Mouse (Mus musculus) retina, adult 2 months (tissue): ENCODE measurements at regions not wholly inside any gene's neighbourhood (a gene's known extent, or its start where the extent isn't known, plus 50 kb on each side); places are given as distances from the start of the nearest gene placed in this dataset.
"Not testable (repeated sequence)": the region's sequence is repeated elsewhere in the genome, so short reads cannot be mapped to it uniquely, and the experiment has no call there.

Experiments
- DNase-seq: peaks from one replicate; pipeline ENCODE4 v3.0.0-alpha.2; 2012; ENCODE audit warnings: low read depth, low spot score

GRCm38 (mm10) chr1:161621291-161621690 is 126.8 kb downstream of the Tnfsf18 start:
- DNase-seq, result no peak

- DNase-seq, result not testable (repeated sequence)
These were observed 119.6 kb downstream of the Tnfsf18 start for GRCm38 (mm10) chr1:161614091-161614490.

GRCm38 (mm10) chr1:161613658-161614057 is 119.2 kb downstream of the Tnfsf18 start:
- not testable (repeated sequence) for DNase-seq

GRCm38 (mm10) chr1:161607446-161607845 is 113.0 kb downstream of the Tnfsf18 start:
- DNase-seq, result no peak

GRCm38 (mm10) chr1:161602150-161602549 is 107.7 kb downstream of the Tnfsf18 start:
- no peak for DNase-seq

GRCm38 (mm10) chr1:161601167-161601566 is 106.7 kb downstream of the Tnfsf18 start:
- no peak for DNase-seq

- no peak for DNase-seq
These were observed 103.7 kb downstream of the Tnfsf18 start for GRCm38 (mm10) chr1:161598167-161598566.

- DNase-seq, result no peak
These were observed 82.1 kb downstream of the Tnfsf18 start for GRCm38 (mm10) chr1:161576530-161576929.

GRCm38 (mm10) chr1:161575939-161576338 is 81.5 kb downstream of the Tnfsf18 start:
- no peak for DNase-seq

GRCm38 (mm10) chr1:161575171-161575570 is 80.7 kb downstream of the Tnfsf18 start:
- no peak for DNase-seq

- DNase-seq, result no peak
These were observed 76.3 kb downstream of the Tnfsf18 start for GRCm38 (mm10) chr1:161570762-161571161.

- no peak for DNase-seq
These were observed 73.4 kb downstream of the Tnfsf18 start for GRCm38 (mm10) chr1:161567826-161568225.

GRCm38 (mm10) chr1:161560368-161560767 is 65.9 kb downstream of the Tnfsf18 start:
- DNase-seq, result no peak
